Mouse (Mus musculus): Measurements from ENCODE around the gene Rhoc.

- no peak for TF ChIP-seq EP300 (optimal IDR thresholded peaks at IDR 0.05)
- TF ChIP-seq CTCF (IDR thresholded peaks at IDR 0.05; ENCODE audit: low read depth): no peak
Measured at GRCm38 (mm10) chr3:104835797-104836196, 47.6 kb downstream of the Rhoc start.
